In the genomic region with DNA sequence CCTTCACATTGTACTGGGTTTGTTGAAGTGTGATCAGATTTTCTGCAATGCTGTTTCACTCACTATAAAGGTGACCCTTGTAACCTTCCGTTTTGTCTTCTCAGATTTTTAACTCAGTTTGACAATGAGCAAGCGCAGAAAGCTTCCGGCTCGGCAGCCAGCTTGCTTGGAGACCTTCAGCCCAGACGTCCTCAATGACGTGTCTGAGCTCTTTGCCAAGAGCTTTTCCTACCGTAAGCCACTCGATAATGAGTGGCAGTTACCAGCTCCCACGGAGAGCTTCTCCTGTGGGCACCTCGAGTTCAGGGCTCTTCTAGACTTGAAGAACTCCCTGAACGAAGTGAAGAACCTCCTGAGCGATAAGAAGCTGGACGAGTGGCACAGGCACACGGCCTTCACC, we compare ENCODE assay signal across 18 mouse cellular contexts. TPM values are rescaled to one million over a fixed set of nuclear protein-coding genes. Genes with fewer than 3 reads are reported as not detected.
"Had no signal": no experiment of that assay in that cellular context is flagged by ENCODE, and none has a peak within 500 bp of the region (broad histone marks: within the 10 kb centered on the region; RNA-seq: fewer than 3 reads in every experiment).

No protein-coding gene starts in this region.

- ATAC-seq: midbrain, embryonic 15.5 days had no signal

- DNase-seq: kidney, postnatal 25 days; layer of hippocampus, adult 9-11 months; liver; liver, embryonic 13.5 days; lung, postnatal 10 days; right cerebral cortex, adult 18-20 months; right cerebral cortex, postnatal 14 days; right cerebral cortex, postnatal 4 days; thymus, adult 2 months; thymus, postnatal 14 days; thymus, postnatal 4 days had no signal

RNA-seq across cellular contexts. Expression of gene Hydin, which starts 45.8 kb away (rescaled TPM):
- total RNA-seq: megakaryocyte progenitor cell, adult 5-6 weeks had no signal
- polyA plus RNA-seq: kidney, embryonic 14.5 days; large intestine, adult 2 months had no signal

RNA-seq across cellular contexts. Expression of gene Calb2, which starts 52.9 kb away (rescaled TPM):
- total RNA-seq: megakaryocyte progenitor cell, adult 5-6 weeks had no signal
- polyA plus RNA-seq: kidney, embryonic 14.5 days; kidney, postnatal 0 days; liver, embryonic 13.5 days; liver, embryonic 16.5 days; stomach, embryonic 14.5 days had no signal
